Mouse (Mus musculus): ENCODE data around the gene Cphx2. TPM values are rescaled to one million over a fixed set of nuclear protein-coding genes. Genes with fewer than 3 reads are reported as not detected.
"Not testable (repeated sequence)": the region's sequence is repeated elsewhere in the genome, so short reads cannot be mapped to it uniquely, and the experiment has no call there.

Gene Cphx2
- not detected for total RNA-seq (2021)
- polyA plus RNA-seq (2012; rRNA removed) = not detected in 2 replicates
- long read RNA-seq = 0 reads

- not testable (repeated sequence) for DNase-seq
Observed at GRCm38 (mm10) chr14:26081216-26081615, at the start of gene Cphx2. Cphx2 (plus strand) TSS chr14:26081516.

GRCm38 (mm10) chr14:26034364-26034763 lies 47.0 kb upstream of the Cphx2 start:
- DNase-seq = not testable (repeated sequence)

GRCm38 (mm10) chr14:26035439-26035838 lies 45.9 kb upstream of the Cphx2 start:
- not testable (repeated sequence) for DNase-seq

GRCm38 (mm10) chr14:26042611-26043010 lies 38.7 kb upstream of the Cphx2 start, which contains the start of gene Gm9780:
Gm9780 (minus strand) TSS chr14:26042711.
- not testable (repeated sequence) for DNase-seq

GRCm38 (mm10) chr14:26045007-26045406 lies 36.3 kb upstream of the Cphx2 start:
- DNase-seq = not testable (repeated sequence)

GRCm38 (mm10) chr14:26047026-26047425 lies 34.3 kb upstream of the Cphx2 start:
- not testable (repeated sequence) for DNase-seq

- DNase-seq = not testable (repeated sequence)
Observed at GRCm38 (mm10) chr14:26048767-26049166, 32.5 kb upstream of the Cphx2 start.

GRCm38 (mm10) chr14:26058184-26058583 lies 23.1 kb upstream of the Cphx2 start:
- not testable (repeated sequence) for DNase-seq

GRCm38 (mm10) chr14:26059362-26059761 lies 22.0 kb upstream of the Cphx2 start:
- not testable (repeated sequence) for DNase-seq

- DNase-seq = not testable (repeated sequence)
Observed at GRCm38 (mm10) chr14:26066574-26067324, 14.6 kb upstream of the Cphx2 start.

- not testable (repeated sequence) for DNase-seq
Observed at GRCm38 (mm10) chr14:26067325-26067633, 14.0 kb upstream of the Cphx2 start, which contains the start of gene Tmem254c. Tmem254c (minus strand) TSS chr14:26067355.

- not testable (repeated sequence) for DNase-seq
Observed at GRCm38 (mm10) chr14:26076620-26077390, 4.5 kb upstream of the Cphx2 start.

GRCm38 (mm10) chr14:26081997-26082396 lies 681 bp downstream of the Cphx2 start, which contains the start of gene Cphx3:
Cphx3 (plus strand) TSS chr14:26082297.
- DNase-seq = not testable (repeated sequence)

GRCm38 (mm10) chr14:26097622-26098021 lies 16.3 kb downstream of the Cphx2 start:
- not testable (repeated sequence) for DNase-seq

- not testable (repeated sequence) for DNase-seq
Observed at GRCm38 (mm10) chr14:26118150-26118549, 36.8 kb downstream of the Cphx2 start, which contains the start of gene Duxbl2. Duxbl2 (plus strand) TSS chr14:26118349.

- not testable (repeated sequence) for DNase-seq
Observed at GRCm38 (mm10) chr14:26118550-26119000, 37.3 kb downstream of the Cphx2 start.

- not testable (repeated sequence) for DNase-seq
Observed at GRCm38 (mm10) chr14:26119095-26119494, 37.8 kb downstream of the Cphx2 start.

Other genes starting within 250 kb of the Cphx2 start
- 10 to 100 TPM; 59.3 to 75.7 TPM for gene Anxa11, start 239.4 kb upstream of the Cphx2 start, total RNA-seq (2021)
- 96.9 and 103 TPM in 2 replicates for gene Anxa11, start 239.4 kb upstream of the Cphx2 start, polyA plus RNA-seq (2012; rRNA removed)
- 1 to 10 TPM; 2.8 to 3.1 TPM for gene Plac9a, start 178.4 kb upstream of the Cphx2 start, total RNA-seq (2021)
- 0.44 and 0.74 TPM in 2 replicates for gene Plac9a, start 178.4 kb upstream of the Cphx2 start, polyA plus RNA-seq (2012; rRNA removed)
- 1 to 10 TPM; 1.5 to 2.5 TPM for gene Tmem254a, start 153.8 kb upstream of the Cphx2 start, total RNA-seq (2021)
- gene Tmem254a, start 153.8 kb upstream of the Cphx2 start, polyA plus RNA-seq (2012; rRNA removed) = 13.0 and 22.3 TPM in 2 replicates
- gene Cphx1, start 143.2 kb upstream of the Cphx2 start, total RNA-seq (2021) = not detected
- not detected in 2 replicates for gene Cphx1, start 143.2 kb upstream of the Cphx2 start, polyA plus RNA-seq (2012; rRNA removed)
- not detected for gene Duxbl1, start 102.9 kb upstream of the Cphx2 start, total RNA-seq (2021)
- 0.28 TPM in 1 of 2 replicates, not detected in the other for gene Duxbl1, start 102.9 kb upstream of the Cphx2 start, polyA plus RNA-seq (2012; rRNA removed)
- 10 to 100 TPM; 10.2 to 28.6 TPM for gene Gm9780, start 38.8 kb upstream of the Cphx2 start, total RNA-seq (2021)
- gene Gm9780, start 38.8 kb upstream of the Cphx2 start, polyA plus RNA-seq (2012; rRNA removed) = 211 and 268 TPM in 2 replicates
- gene Tmem254c, start 14.2 kb upstream of the Cphx2 start, total RNA-seq (2021) = 10 to 100 TPM in 1 of 2 experiments, 1 to 10 TPM in 1; 1.5 to 13.8 TPM
- gene Tmem254c, start 14.2 kb upstream of the Cphx2 start, polyA plus RNA-seq (2012; rRNA removed) = 11.8 and 16.0 TPM in 2 replicates
- gene Cphx3, start 781 bp downstream of the Cphx2 start, total RNA-seq (2021) = not detected
- gene Cphx3, start 781 bp downstream of the Cphx2 start, polyA plus RNA-seq (2012; rRNA removed) = not detected in 2 replicates
- not detected for gene Duxbl2, start 36.8 kb downstream of the Cphx2 start, total RNA-seq (2021)
- gene Duxbl2, start 36.8 kb downstream of the Cphx2 start, polyA plus RNA-seq (2012; rRNA removed) = 0.09 TPM in 1 of 2 replicates, not detected in the other
- 10 to 100 TPM; 28.8 to 76.6 TPM for gene Plac9b, start 101.0 kb downstream of the Cphx2 start, total RNA-seq (2021)
- 24.0 and 31.6 TPM in 2 replicates for gene Plac9b, start 101.0 kb downstream of the Cphx2 start, polyA plus RNA-seq (2012; rRNA removed)
- 10 to 100 TPM in 1 of 2 experiments, 1 to 10 TPM in 1; 8.5 to 22.8 TPM for gene Tmem254b, start 125.5 kb downstream of the Cphx2 start, total RNA-seq (2021)
- gene Tmem254b, start 125.5 kb downstream of the Cphx2 start, polyA plus RNA-seq (2012; rRNA removed) = 14.3 and 22.1 TPM in 2 replicates
- gene Duxbl3, start 176.4 kb downstream of the Cphx2 start, total RNA-seq (2021) = under 1 TPM; 0.38 to 0.46 TPM
- not detected in 2 replicates for gene Duxbl3, start 176.4 kb downstream of the Cphx2 start, polyA plus RNA-seq (2012; rRNA removed)

Data from adrenal gland, adult 2 months (tissue).